Mouse (Mus musculus): ENCODE results near the gene Tlcd1. TPM values are rescaled to one million over a fixed set of nuclear protein-coding genes. Genes with fewer than 3 reads are reported as not detected.

Tlcd1 gene
- total and polyA plus RNA-seq, 2 experiments = 50.7 to 61.5 TPM

DNA sequence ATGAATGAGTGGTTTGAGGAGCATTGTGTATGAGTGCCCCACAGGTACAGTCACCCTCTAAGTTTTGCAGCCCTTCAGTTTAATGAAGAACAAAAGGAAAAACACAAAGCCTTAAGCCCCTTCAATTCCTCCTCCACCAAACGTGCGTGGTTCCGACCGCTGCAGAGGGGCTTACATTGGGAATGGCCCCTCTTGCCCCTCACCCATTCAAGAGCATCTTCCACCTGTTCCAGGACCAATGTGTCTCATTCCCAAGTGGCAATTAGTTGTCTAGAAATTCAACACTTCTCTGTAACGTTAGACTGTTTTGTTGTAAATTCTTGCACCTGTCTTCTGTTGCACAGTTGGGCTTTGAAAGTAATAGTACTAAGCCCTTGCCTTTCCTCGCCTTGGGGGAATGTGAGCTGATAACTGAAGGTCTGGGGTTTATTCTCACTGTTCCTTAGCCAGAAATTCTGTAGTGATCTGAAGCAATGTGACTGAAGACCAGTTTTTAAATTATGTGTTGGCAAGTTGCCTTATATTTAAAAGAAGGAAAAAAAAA is 20.3 kb upstream of the Tlcd1 start:
- Histone ChIP-seq H3K4me3 (ENCODE audit: insufficient read depth, low read depth, low read length) (no peak overlapping the region), H3K9ac (ENCODE audit: low read depth, low read length) (no peak overlapping the region), H3K4me1 (ENCODE audit: control insufficient read depth, insufficient read depth, low read length) (peaks cover 3% of the 10 kb centered on the region), H3K79me2 (ENCODE audit: control insufficient read depth, insufficient read depth, low read length) (0 out of 2 replicates have a peak, but pooled peaks cover 5% of the 10 kb centered on the region), H3K36me3 (ENCODE audit: control insufficient read depth, insufficient read depth, low read length) (peaks cover 8% of the 10 kb centered on the region), H3K27ac (replicated peaks; ENCODE audit: insufficient read depth, low read depth, low read length) (no peak overlapping the region), H3K27me3 (ENCODE audit: control insufficient read depth, insufficient read depth, low read length) (no peaks in the 10 kb centered on the region)
- TF ChIP-seq CTCF (IDR thresholded peaks at IDR 0.05; ENCODE audit: low read depth, low read length) = no peak
- no peak for TF ChIP-seq POLR2A (IDR thresholded peaks at IDR 0.05; ENCODE audit: extremely low read depth, insufficient read depth, low read length)
- 87% methylated on average over 6 of the region's 6 CpGs for WGBS
- no peak for DNase-seq (ENCODE audit: extremely low read depth, low read depth, low spot score)

GRCm38 (mm10) chr11:78159096-78159495 is 17.4 kb upstream of the Tlcd1 start:
- DNase-seq (ENCODE audit: extremely low read depth, low read depth, low spot score) = peak; percentile 87
- 20% methylated on average over 2 of the region's 2 CpGs for WGBS
- H3K9ac ChIP-seq (ENCODE audit: low read depth, low read length) = no peak overlapping the region
- TF ChIP-seq CTCF (IDR thresholded peaks at IDR 0.05; ENCODE audit: low read depth, low read length) (peak; percentile 98), POLR2A (IDR thresholded peaks at IDR 0.05; ENCODE audit: extremely low read depth, insufficient read depth, low read length) (no peak)
- H3K79me2 ChIP-seq (ENCODE audit: control insufficient read depth, insufficient read depth, low read length) = peaks cover 30% of the 10 kb centered on the region; the same call in 1 of the 2 replicates
- H3K4me1 ChIP-seq (ENCODE audit: control insufficient read depth, insufficient read depth, low read length) = peaks cover 18% of the 10 kb centered on the region
- H3K36me3 ChIP-seq (ENCODE audit: control insufficient read depth, insufficient read depth, low read length) = peaks cover 8% of the 10 kb centered on the region
- H3K27me3 ChIP-seq (ENCODE audit: control insufficient read depth, insufficient read depth, low read length) = no peaks in the 10 kb centered on the region
- no peak overlapping the region for H3K4me3 ChIP-seq (ENCODE audit: insufficient read depth, low read depth, low read length)
- no peak overlapping the region for H3K27ac ChIP-seq (replicated peaks; ENCODE audit: insufficient read depth, low read depth, low read length)

DNA sequence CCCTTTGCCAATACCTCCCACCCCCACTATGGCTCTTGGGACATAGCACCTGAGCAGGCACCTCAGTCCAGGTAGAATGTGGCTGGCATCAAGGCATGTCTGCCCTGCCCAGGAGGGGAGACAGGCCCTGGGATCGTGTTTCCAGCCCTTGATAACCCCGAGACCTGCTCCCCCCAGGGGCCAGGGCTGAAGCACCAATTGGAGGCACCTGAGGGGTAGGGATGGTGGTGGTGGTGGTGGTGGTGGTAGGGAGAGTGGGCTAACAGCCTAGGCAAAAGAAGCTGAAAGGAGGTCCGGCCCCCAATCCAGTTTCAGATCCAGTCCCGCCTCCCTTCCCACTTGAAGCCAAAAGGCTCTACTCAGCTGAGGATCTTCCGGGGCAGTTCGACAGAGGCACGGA is 17.0 kb upstream of the Tlcd1 start:
- Histone ChIP-seq H3K27ac (replicated peaks; ENCODE audit: insufficient read depth, low read depth, low read length) (no peak overlapping the region), H3K79me2 (ENCODE audit: control insufficient read depth, insufficient read depth, low read length) (peaks cover 34% of the 10 kb centered on the region; the same call in 1 of the 2 replicates), H3K4me1 (ENCODE audit: control insufficient read depth, insufficient read depth, low read length) (peaks cover 18% of the 10 kb centered on the region), H3K9ac (ENCODE audit: low read depth, low read length) (no peak overlapping the region), H3K27me3 (ENCODE audit: control insufficient read depth, insufficient read depth, low read length) (no peaks in the 10 kb centered on the region), H3K4me3 (ENCODE audit: insufficient read depth, low read depth, low read length) (no peak overlapping the region), H3K36me3 (ENCODE audit: control insufficient read depth, insufficient read depth, low read length) (peaks cover 8% of the 10 kb centered on the region)
- no peak for TF ChIP-seq POLR2A (IDR thresholded peaks at IDR 0.05; ENCODE audit: extremely low read depth, insufficient read depth, low read length)
- no peak for TF ChIP-seq CTCF (IDR thresholded peaks at IDR 0.05; ENCODE audit: low read depth, low read length)
- WGBS = 72% methylated on average over 7 of the region's 7 CpGs
- DNase-seq (ENCODE audit: extremely low read depth, low read depth, low spot score) = no peak

- DNase-seq (ENCODE audit: extremely low read depth, low read depth, low spot score) = no peak
- Histone ChIP-seq H3K27ac (replicated peaks; ENCODE audit: insufficient read depth, low read depth, low read length) (no peak overlapping the region), H3K79me2 (ENCODE audit: control insufficient read depth, insufficient read depth, low read length) (peaks cover 40% of the 10 kb centered on the region; the same call in 1 of the 2 replicates), H3K4me1 (ENCODE audit: control insufficient read depth, insufficient read depth, low read length) (peaks cover 18% of the 10 kb centered on the region), H3K27me3 (ENCODE audit: control insufficient read depth, insufficient read depth, low read length) (no peaks in the 10 kb centered on the region), H3K9ac (ENCODE audit: low read depth, low read length) (no peak overlapping the region), H3K36me3 (ENCODE audit: control insufficient read depth, insufficient read depth, low read length) (peaks cover 8% of the 10 kb centered on the region), H3K4me3 (ENCODE audit: insufficient read depth, low read depth, low read length) (no peak overlapping the region)
- TF ChIP-seq POLR2A (IDR thresholded peaks at IDR 0.05; ENCODE audit: extremely low read depth, insufficient read depth, low read length) (no peak), CTCF (IDR thresholded peaks at IDR 0.05; ENCODE audit: low read depth, low read length) (no peak)
- 86% methylated on average over 18 of the region's 18 CpGs for WGBS
Measured at GRCm38 (mm10) chr11:78160171-78160570, 16.3 kb upstream of the Tlcd1 start.

GRCm38 (mm10) chr11:78160675-78161074 is 15.8 kb upstream of the Tlcd1 start:
- no peak overlapping the region for H3K4me3 ChIP-seq (ENCODE audit: insufficient read depth, low read depth, low read length)
- H3K27ac ChIP-seq (replicated peaks; ENCODE audit: insufficient read depth, low read depth, low read length) = no peak overlapping the region
- peaks cover 8% of the 10 kb centered on the region for H3K36me3 ChIP-seq (ENCODE audit: control insufficient read depth, insufficient read depth, low read length)
- peaks cover 18% of the 10 kb centered on the region for H3K4me1 ChIP-seq (ENCODE audit: control insufficient read depth, insufficient read depth, low read length)
- peaks cover 41% of the 10 kb centered on the region; the same call in 1 of the 2 replicates for H3K79me2 ChIP-seq (ENCODE audit: control insufficient read depth, insufficient read depth, low read length)
- no peaks in the 10 kb centered on the region for H3K27me3 ChIP-seq (ENCODE audit: control insufficient read depth, insufficient read depth, low read length)
- H3K9ac ChIP-seq (ENCODE audit: low read depth, low read length) = no peak overlapping the region
- WGBS = 85% methylated on average over 3 of the region's 3 CpGs
- no peak for DNase-seq (ENCODE audit: extremely low read depth, low read depth, low spot score)
- no peak for TF ChIP-seq CTCF (IDR thresholded peaks at IDR 0.05; ENCODE audit: low read depth, low read length)
- TF ChIP-seq POLR2A (IDR thresholded peaks at IDR 0.05; ENCODE audit: extremely low read depth, insufficient read depth, low read length) = no peak

- Histone ChIP-seq H3K27ac (replicated peaks; ENCODE audit: insufficient read depth, low read depth, low read length) (no peak overlapping the region), H3K4me1 (ENCODE audit: control insufficient read depth, insufficient read depth, low read length) (peaks cover 20% of the 10 kb centered on the region), H3K4me3 (ENCODE audit: insufficient read depth, low read depth, low read length) (no peak overlapping the region), H3K9ac (ENCODE audit: low read depth, low read length) (no peak overlapping the region), H3K79me2 (ENCODE audit: control insufficient read depth, insufficient read depth, low read length) (peaks cover 41% of the 10 kb centered on the region; the same call in 1 of the 2 replicates), H3K36me3 (ENCODE audit: control insufficient read depth, insufficient read depth, low read length) (peaks cover 8% of the 10 kb centered on the region), H3K27me3 (ENCODE audit: control insufficient read depth, insufficient read depth, low read length) (no peaks in the 10 kb centered on the region)
- TF ChIP-seq CTCF (IDR thresholded peaks at IDR 0.05; ENCODE audit: low read depth, low read length) (no peak), POLR2A (IDR thresholded peaks at IDR 0.05; ENCODE audit: extremely low read depth, insufficient read depth, low read length) (no peak)
- WGBS = 93% methylated on average over 14 of the region's 14 CpGs
- DNase-seq (ENCODE audit: extremely low read depth, low read depth, low spot score) = no peak
Measured at GRCm38 (mm10) chr11:78161169-78161568, 15.3 kb upstream of the Tlcd1 start.
